Mouse (Mus musculus): Measurements from ENCODE around the gene Neurl1a.

GRCm38 (mm10) chr19:47245512-47245911, 66.9 kb downstream of the Neurl1a start:
- TF ChIP-seq CTCF (IDR thresholded peaks at IDR 0.05; ENCODE audit: low read depth, low read length) (no peak), POLR2A (IDR thresholded peaks at IDR 0.05; ENCODE audit: extremely low read depth, insufficient read depth, low read length) (no peak)

Data from liver, adult 2 months (tissue).